Mouse (Mus musculus): ENCODE data around the gene Lsp1.

Gene Lsp1

DNA sequence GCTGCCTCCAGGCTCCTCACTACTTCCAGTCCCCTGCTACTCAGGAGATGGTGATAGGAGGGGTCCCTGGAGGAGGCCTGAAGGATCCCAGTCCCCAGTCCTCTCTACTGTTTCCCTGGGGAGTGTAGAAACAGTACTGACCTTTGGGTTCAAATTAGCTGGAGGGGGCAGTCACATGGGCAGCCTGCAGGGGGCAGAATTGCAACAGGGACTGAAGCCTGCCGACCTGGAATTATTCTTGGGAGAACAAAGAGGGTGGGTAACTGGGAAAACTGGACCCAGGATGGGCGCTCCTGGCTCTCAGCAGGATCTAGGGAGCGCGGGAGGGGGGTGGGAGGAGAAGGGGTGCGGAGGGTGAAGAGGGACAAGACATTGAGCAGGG is 20.6 kb downstream of the Lsp1 start:
- Histone ChIP-seq H3K4me1 (replicated peaks; ENCODE audit: low read depth, low read length) (peaks cover 24% of the 10 kb centered on the region), H3K4me3 (replicated peaks; ENCODE audit: low read length) (peak overlapping the region; percentile 68), H3K27me3 (ENCODE audit: insufficient read depth, low read length) (peaks cover 95% of the 10 kb centered on the region), H3K9me3 (ENCODE audit: low read length) (no peaks in the 10 kb centered on the region), H3K36me3 (ENCODE audit: insufficient read depth, low read length) (no peaks in the 10 kb centered on the region)
- TF ChIP-seq POU5F1 (IDR thresholded peaks at IDR 0.05; ENCODE audit: borderline replicate concordance, low read length) (no peak), CTCF (conservative IDR thresholded peaks at IDR 0.05; ENCODE audit: low read length) (peak; percentile 60), NANOG (IDR thresholded peaks at IDR 0.05; ENCODE audit: borderline replicate concordance, low read length) (no peak)

DNA sequence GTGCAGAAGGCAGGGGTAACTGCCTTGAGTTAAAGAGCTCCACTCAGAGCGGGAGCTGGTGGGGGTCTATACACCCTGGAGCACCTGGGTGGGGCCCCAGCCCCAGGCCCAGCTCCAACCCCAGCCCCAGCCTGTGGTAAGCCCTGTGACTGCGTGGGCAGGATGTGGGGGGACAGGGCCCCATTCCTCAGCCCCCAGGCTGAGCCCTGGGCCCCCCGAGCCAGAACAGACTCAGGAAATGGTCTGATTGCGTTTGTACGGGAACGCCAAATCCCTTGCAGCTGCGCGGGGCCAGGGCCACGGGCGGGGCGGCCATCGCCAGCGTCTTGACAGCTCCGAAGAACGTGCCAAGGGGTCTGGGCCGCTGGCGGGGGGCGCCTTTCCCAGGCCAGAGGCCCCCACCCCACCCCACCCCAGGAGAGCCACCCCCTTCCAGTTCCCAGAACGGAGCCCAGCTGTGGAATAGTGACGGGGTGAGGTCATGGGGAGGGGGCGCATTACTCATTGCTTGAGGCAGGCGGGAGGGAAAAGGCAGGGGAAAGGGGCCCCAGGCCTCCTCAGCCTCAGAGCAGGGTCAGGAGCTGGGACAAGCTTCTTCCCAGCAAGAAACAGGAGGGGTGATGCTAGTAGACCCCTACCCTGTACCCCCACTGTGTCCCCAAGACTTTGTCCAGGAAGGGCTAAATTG is 21.1 kb downstream of the Lsp1 start:
- Histone ChIP-seq H3K4me1 (replicated peaks; ENCODE audit: low read depth, low read length) (peaks cover 27% of the 10 kb centered on the region), H3K36me3 (ENCODE audit: insufficient read depth, low read length) (no peaks in the 10 kb centered on the region), H3K4me3 (replicated peaks; ENCODE audit: low read length) (peak overlapping the region; percentile 68), H3K27me3 (ENCODE audit: insufficient read depth, low read length) (peaks cover 96% of the 10 kb centered on the region), H3K9me3 (ENCODE audit: low read length) (no peaks in the 10 kb centered on the region)
- TF ChIP-seq NANOG (IDR thresholded peaks at IDR 0.05; ENCODE audit: borderline replicate concordance, low read length) (no peak), POU5F1 (IDR thresholded peaks at IDR 0.05; ENCODE audit: borderline replicate concordance, low read length) (no peak), CTCF (conservative IDR thresholded peaks at IDR 0.05; ENCODE audit: low read length) (no peak)

DNA sequence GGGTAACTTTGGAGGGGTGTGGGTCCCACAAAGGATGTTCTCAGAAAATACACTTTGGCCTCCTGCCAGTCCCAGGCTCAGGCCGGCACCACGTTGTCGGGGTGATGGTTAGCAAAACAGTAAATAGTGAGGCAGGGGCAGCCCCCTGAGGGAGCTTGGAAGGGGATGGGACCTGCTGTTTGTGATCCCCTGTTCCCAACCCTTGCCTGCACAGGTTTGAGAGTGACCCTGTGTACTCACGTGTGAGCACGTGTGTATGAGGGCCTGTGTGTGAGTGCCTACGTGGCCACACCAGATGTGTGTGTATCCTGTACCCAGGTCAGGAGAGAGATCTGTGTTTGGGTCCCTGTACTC is 21.6 kb downstream of the Lsp1 start:
- TF ChIP-seq NANOG (IDR thresholded peaks at IDR 0.05; ENCODE audit: borderline replicate concordance, low read length) (no peak), CTCF (conservative IDR thresholded peaks at IDR 0.05; ENCODE audit: low read length) (no peak), POU5F1 (IDR thresholded peaks at IDR 0.05; ENCODE audit: borderline replicate concordance, low read length) (no peak)
- H3K9me3 ChIP-seq (ENCODE audit: low read length), result no peaks in the 10 kb centered on the region
- H3K4me3 ChIP-seq (replicated peaks; ENCODE audit: low read length), result peak overlapping the region; percentile 68
- peaks cover 32% of the 10 kb centered on the region for H3K4me1 ChIP-seq (replicated peaks; ENCODE audit: low read depth, low read length)
- H3K27me3 ChIP-seq (ENCODE audit: insufficient read depth, low read length), result peaks cover 96% of the 10 kb centered on the region
- H3K36me3 ChIP-seq (ENCODE audit: insufficient read depth, low read length), result no peaks in the 10 kb centered on the region

DNA sequence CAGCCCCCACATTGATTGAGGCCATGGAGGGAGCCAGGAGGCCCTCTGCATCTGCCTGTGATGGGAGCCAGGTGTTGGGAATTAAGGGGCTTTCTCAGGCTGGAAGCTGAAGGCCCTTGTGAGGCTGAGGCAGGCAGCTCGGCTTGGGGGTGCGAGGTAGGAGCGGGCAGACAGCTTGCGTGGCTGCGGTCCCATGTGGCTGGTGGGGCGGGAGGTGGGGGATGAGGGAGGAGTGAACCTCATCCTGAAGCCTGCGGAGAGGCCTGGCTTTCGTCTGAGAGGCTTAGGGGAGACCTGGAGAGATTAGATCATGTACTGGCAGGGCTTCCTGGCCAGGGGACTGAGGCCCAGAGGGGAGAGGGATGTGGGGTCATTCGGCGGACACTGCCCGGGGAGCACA is 22.5 kb downstream of the Lsp1 start:
- Histone ChIP-seq H3K4me3 (replicated peaks; ENCODE audit: low read length) (no peak overlapping the region), H3K36me3 (ENCODE audit: insufficient read depth, low read length) (no peaks in the 10 kb centered on the region), H3K27me3 (ENCODE audit: insufficient read depth, low read length) (peaks cover 92% of the 10 kb centered on the region), H3K9me3 (ENCODE audit: low read length) (no peaks in the 10 kb centered on the region), H3K4me1 (replicated peaks; ENCODE audit: low read depth, low read length) (peaks cover 41% of the 10 kb centered on the region)
- TF ChIP-seq CTCF (conservative IDR thresholded peaks at IDR 0.05; ENCODE audit: low read length) (no peak), POU5F1 (IDR thresholded peaks at IDR 0.05; ENCODE audit: borderline replicate concordance, low read length) (no peak), NANOG (IDR thresholded peaks at IDR 0.05; ENCODE audit: borderline replicate concordance, low read length) (no peak)

DNA sequence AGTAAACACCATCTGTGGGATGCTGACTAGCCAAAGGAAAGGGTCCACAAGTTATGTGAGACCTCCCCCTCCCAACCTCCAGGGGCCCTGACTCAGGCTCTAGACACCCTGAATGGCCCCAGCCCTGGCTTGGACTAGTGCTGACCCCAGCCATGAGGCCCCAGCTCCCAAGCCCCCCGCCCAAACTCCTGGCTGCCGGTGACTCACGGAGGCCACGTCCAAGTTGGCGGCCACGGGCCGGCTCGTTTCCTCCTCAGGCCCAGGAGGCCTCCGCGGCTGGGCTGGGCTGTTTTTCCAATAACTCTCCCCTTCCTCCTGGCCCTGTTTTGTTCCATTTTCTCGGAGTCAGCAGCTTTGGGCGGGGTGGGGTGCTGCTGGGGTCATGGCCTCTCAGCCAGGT is 24.2 kb downstream of the Lsp1 start:
- peaks cover 88% of the 10 kb centered on the region for H3K27me3 ChIP-seq (ENCODE audit: insufficient read depth, low read length)
- no peaks in the 10 kb centered on the region for H3K9me3 ChIP-seq (ENCODE audit: low read length)

DNA sequence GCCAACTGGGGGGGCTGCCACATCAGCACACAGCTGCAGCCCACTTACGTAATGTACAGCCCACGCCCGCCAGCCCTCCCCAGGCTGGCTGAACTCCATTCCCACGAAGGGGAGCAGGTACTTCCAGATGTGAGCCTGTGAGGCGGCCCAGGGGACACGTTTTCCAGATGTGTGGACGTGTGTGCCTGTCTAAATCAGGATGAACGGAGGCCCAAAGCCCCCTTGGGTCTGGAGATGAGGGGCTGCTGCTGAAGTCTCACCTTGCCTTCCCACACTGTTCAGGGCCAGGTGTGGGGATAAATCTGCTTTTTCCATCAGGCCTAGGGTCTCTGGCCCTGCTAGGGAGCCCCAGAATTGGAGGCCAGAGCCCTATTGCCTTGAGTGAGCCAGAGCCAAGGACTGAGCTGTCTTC is 26.1 kb downstream of the Lsp1 start:
- peaks cover 8% of the 10 kb centered on the region; the same call in 1 of the 2 replicates for H3K9me3 ChIP-seq (ENCODE audit: low read length)
- H3K4me3 ChIP-seq (replicated peaks; ENCODE audit: low read length), result no peak overlapping the region
- no peaks in the 10 kb centered on the region for H3K36me3 ChIP-seq (ENCODE audit: insufficient read depth, low read length)
- peaks cover 31% of the 10 kb centered on the region for H3K4me1 ChIP-seq (replicated peaks; ENCODE audit: low read depth, low read length)
- TF ChIP-seq CTCF (conservative IDR thresholded peaks at IDR 0.05; ENCODE audit: low read length) (no peak), NANOG (IDR thresholded peaks at IDR 0.05; ENCODE audit: borderline replicate concordance, low read length) (no peak), POU5F1 (IDR thresholded peaks at IDR 0.05; ENCODE audit: borderline replicate concordance, low read length) (no peak)
- peaks cover 90% of the 10 kb centered on the region for H3K27me3 ChIP-seq (ENCODE audit: insufficient read depth, low read length)

More for the DNA sequence above, 24.2 kb downstream of the Lsp1 start:
- H3K4me1 ChIP-seq (replicated peaks; ENCODE audit: low read depth, low read length), result peaks cover 42% of the 10 kb centered on the region
- H3K36me3 ChIP-seq (ENCODE audit: insufficient read depth, low read length), result no peaks in the 10 kb centered on the region
- H3K4me3 ChIP-seq (replicated peaks; ENCODE audit: low read length), result no peak overlapping the region
- no peak for TF ChIP-seq NANOG (IDR thresholded peaks at IDR 0.05; ENCODE audit: borderline replicate concordance, low read length)
- TF ChIP-seq POU5F1 (IDR thresholded peaks at IDR 0.05; ENCODE audit: borderline replicate concordance, low read length), result no peak
- no peak for TF ChIP-seq CTCF (conservative IDR thresholded peaks at IDR 0.05; ENCODE audit: low read length)

DNA sequence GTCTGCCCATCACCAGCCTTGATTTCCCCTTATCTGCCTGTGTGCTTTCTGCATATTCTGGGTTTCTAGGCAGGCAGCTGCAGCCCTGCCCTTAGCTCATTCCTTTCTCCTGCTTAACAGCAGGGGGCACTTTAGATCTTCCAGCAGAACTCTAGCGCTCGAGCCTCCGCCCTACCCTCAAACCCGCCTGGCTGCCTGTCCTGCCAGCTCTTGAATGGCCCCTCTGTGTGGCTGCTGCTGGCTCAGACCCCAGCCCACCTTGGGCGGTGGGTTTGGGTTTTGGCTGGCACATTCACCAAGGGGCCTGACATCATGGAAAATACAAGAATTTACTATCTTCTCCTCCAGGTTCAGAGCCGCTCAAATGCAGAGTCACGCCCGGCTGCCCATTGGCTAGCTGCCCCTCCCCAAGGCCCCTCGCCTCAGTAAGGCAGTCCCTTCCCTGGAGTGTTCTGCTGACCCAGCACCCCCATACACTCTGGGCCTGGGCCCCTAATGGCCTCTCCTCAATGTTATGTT is 26.8 kb downstream of the Lsp1 start:
- Histone ChIP-seq H3K36me3 (ENCODE audit: insufficient read depth, low read length) (no peaks in the 10 kb centered on the region), H3K4me1 (replicated peaks; ENCODE audit: low read depth, low read length) (peaks cover 26% of the 10 kb centered on the region), H3K27me3 (ENCODE audit: insufficient read depth, low read length) (peaks cover 90% of the 10 kb centered on the region), H3K4me3 (replicated peaks; ENCODE audit: low read length) (0 out of 2 replicates have a peak overlapping the region, but pooled peaks have one; percentile 10), H3K9me3 (ENCODE audit: low read length) (peaks cover 8% of the 10 kb centered on the region; the same call in 1 of the 2 replicates)
- TF ChIP-seq POU5F1 (IDR thresholded peaks at IDR 0.05; ENCODE audit: borderline replicate concordance, low read length) (no peak), CTCF (conservative IDR thresholded peaks at IDR 0.05; ENCODE audit: low read length) (no peak), NANOG (IDR thresholded peaks at IDR 0.05; ENCODE audit: borderline replicate concordance, low read length) (no peak)

DNA sequence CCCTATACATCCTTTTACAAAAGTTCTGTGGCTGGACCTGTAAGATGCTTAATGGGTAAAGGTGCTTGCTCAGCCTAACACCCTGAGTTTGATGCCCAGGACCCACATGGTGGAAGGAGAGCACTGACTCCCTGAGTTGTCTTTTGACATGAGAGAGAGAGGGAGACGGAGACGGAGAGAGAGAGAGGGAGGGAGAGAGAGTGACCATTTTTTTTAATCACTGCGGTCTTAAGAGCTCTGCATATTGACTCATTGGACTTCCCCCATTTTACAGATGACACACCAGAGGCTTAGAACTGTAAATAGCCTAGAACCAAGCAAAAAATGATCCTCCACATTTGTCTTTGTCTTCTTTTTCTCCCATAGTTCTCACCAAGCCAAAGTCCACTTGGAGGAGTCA is 27.4 kb downstream of the Lsp1 start:
- no peaks in the 10 kb centered on the region for H3K36me3 ChIP-seq (ENCODE audit: insufficient read depth, low read length)
- H3K9me3 ChIP-seq (ENCODE audit: low read length), result peaks cover 8% of the 10 kb centered on the region; the same call in 1 of the 2 replicates
- H3K4me1 ChIP-seq (replicated peaks; ENCODE audit: low read depth, low read length), result peaks cover 24% of the 10 kb centered on the region
- TF ChIP-seq POU5F1 (IDR thresholded peaks at IDR 0.05; ENCODE audit: borderline replicate concordance, low read length), result no peak
- TF ChIP-seq NANOG (IDR thresholded peaks at IDR 0.05; ENCODE audit: borderline replicate concordance, low read length), result no peak
- no peak for TF ChIP-seq CTCF (conservative IDR thresholded peaks at IDR 0.05; ENCODE audit: low read length)
- peaks cover 90% of the 10 kb centered on the region for H3K27me3 ChIP-seq (ENCODE audit: insufficient read depth, low read length)
- H3K4me3 ChIP-seq (replicated peaks; ENCODE audit: low read length), result no peak overlapping the region

All from E14TG2a.4 (cell line).